Mouse (Mus musculus) G1E (cell line): ENCODE data around the gene Aplp1.

ENCODE experiments used
- CTCF ChIP-seq: IDR thresholded peaks from 2 replicates; pipeline ENCODE4 v1.5.1; 2012; ENCODE audit warnings: low read depth, low read length, inconsistent platforms, mixed read lengths
- TAL1 ChIP-seq: conservative IDR thresholded peaks from 2 replicates; pipeline ENCODE4 v1.6.1; 2012; ENCODE audit warnings: low read depth, low read length, inconsistent platforms, mixed read lengths

GRCm38 (mm10) chr7:30399671-30400070 is 45.7 kb downstream of the Aplp1 start:
- TF ChIP-seq TAL1 (no peak), CTCF (no peak)
